Mouse (Mus musculus): Measurements from ENCODE around the gene Ube4a.

DNA sequence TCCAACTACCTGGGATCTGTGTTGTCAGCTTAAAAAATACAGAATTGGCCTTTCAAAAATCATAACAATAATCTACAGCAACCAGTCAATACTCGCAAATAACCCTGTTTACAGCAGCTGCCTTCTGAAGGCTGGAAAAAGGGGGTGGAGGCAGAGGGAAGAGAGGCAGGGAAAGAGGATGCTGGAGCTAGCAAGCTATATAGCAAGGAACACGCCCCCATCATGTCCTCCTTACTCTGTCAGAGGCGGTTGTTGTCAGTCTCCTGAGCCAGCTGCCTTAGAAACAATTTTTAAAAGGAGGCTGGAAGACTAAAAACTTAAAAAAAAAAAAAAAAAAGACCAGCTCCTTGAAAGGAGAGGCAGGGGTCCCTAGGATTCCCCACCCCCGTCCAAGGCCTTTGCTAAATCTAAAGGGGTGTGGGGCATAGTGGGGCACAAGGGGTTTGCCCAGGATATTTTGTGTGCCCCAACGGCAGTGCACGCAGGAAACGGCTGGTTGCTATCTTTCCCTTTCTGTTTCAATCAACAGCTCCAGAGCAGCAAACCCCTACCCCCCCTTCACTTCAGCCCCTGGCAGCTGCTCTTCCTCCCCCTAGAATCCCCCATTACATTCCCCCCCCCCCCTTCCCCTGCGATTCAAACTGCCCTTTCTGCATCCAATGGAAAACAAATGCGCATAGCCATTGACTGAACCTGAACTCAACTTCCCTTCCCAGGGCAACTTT lies 86.5 kb downstream of the Ube4a start:
- TF ChIP-seq CTCF (IDR thresholded peaks at IDR 0.05; ENCODE audit: low read depth) (no peak), EP300 (IDR thresholded peaks at IDR 0.05; ENCODE audit: low read depth) (no peak)

Data from liver, embryonic 14.5 days (tissue).